Mouse (Mus musculus) lung, postnatal 36 days (tissue): Measurements from ENCODE around the gene Osgin1.

Source experiments
- DNase-seq: peaks from one replicate; pipeline ENCODE4 v3.0.0; 2022; ENCODE audit warnings: mixed read lengths

The Osgin1 gene

GRCm38 (mm10) chr8:119433582-119434174, at the start of gene Osgin1:
Osgin1 (plus strand) TSS chr8:119434124.
- DNase-seq = no peak

GRCm38 (mm10) chr8:119384478-119384877, 49.4 kb upstream of the Osgin1 start:
- DNase-seq = peak; percentile 89

GRCm38 (mm10) chr8:119385854-119386253, 48.1 kb upstream of the Osgin1 start:
- DNase-seq = no peak

GRCm38 (mm10) chr8:119386988-119387387, 46.9 kb upstream of the Osgin1 start:
- DNase-seq = no peak

GRCm38 (mm10) chr8:119394097-119394496, 39.8 kb upstream of the Osgin1 start:
- no peak for DNase-seq

GRCm38 (mm10) chr8:119394524-119395026, 39.3 kb upstream of the Osgin1 start, which contains the start of gene Mlycd:
Mlycd (plus strand) TSS chr8:119394878.
- DNase-seq = peak; percentile 95

- no peak for DNase-seq
These were observed 38.6 kb upstream of the Osgin1 start for GRCm38 (mm10) chr8:119395072-119395950.

- no peak for DNase-seq
These were observed 35.4 kb upstream of the Osgin1 start for GRCm38 (mm10) chr8:119398558-119398957.

GRCm38 (mm10) chr8:119399255-119399654, 34.7 kb upstream of the Osgin1 start:
- peak; percentile 23 for DNase-seq

GRCm38 (mm10) chr8:119400122-119400671, 33.7 kb upstream of the Osgin1 start:
- DNase-seq = no peak

GRCm38 (mm10) chr8:119400904-119401303, 33.0 kb upstream of the Osgin1 start:
- DNase-seq = no peak

GRCm38 (mm10) chr8:119403912-119404311, 30.0 kb upstream of the Osgin1 start:
- DNase-seq = no peak

GRCm38 (mm10) chr8:119404648-119405047, 29.3 kb upstream of the Osgin1 start:
- DNase-seq = no peak

GRCm38 (mm10) chr8:119408311-119408710, 25.6 kb upstream of the Osgin1 start:
- peak; percentile 67 for DNase-seq

GRCm38 (mm10) chr8:119412037-119412734, 21.7 kb upstream of the Osgin1 start:
- no peak for DNase-seq

GRCm38 (mm10) chr8:119412735-119413498, 21.0 kb upstream of the Osgin1 start:
- DNase-seq = peak; percentile 86

GRCm38 (mm10) chr8:119413605-119414004, 20.3 kb upstream of the Osgin1 start:
- no peak for DNase-seq

GRCm38 (mm10) chr8:119420318-119420717, 13.6 kb upstream of the Osgin1 start:
- DNase-seq = no peak

- no peak for DNase-seq
These were observed 12.3 kb upstream of the Osgin1 start for GRCm38 (mm10) chr8:119421603-119422122.

GRCm38 (mm10) chr8:119422123-119422711, 11.7 kb upstream of the Osgin1 start:
- peak; percentile 49 for DNase-seq

- peak; percentile 78 for DNase-seq
These were observed 10.2 kb upstream of the Osgin1 start for GRCm38 (mm10) chr8:119423631-119424141.
